ENCODE assay signal across 14 mouse cellular contexts in genomic region chr10:96121249-96122010, GRCm38 (mm10). TPM values are rescaled to one million over a fixed set of nuclear protein-coding genes. Genes with fewer than 3 reads are reported as not detected.
DNase-seq lines count a peak whose midpoint lies in the region; ATAC-seq and TF ChIP-seq lines count a peak whose summit lies in the region.
"Had no signal": no experiment of that assay in that cellular context is flagged by ENCODE, and none has a peak within 500 bp of the region (broad histone marks: within the 10 kb centered on the region; RNA-seq: fewer than 3 reads in every experiment).

No protein-coding gene starts in this region.

- H3K36me3 ChIP-seq in forebrain, embryonic 14.5 days (ENCODE audit: control insufficient read depth, insufficient read depth, low read length) = no peaks in the 10 kb centered on the region
- no peaks in the 10 kb centered on the region for H3K36me3 ChIP-seq in forebrain, embryonic 12.5 days (replicated peaks)
- H3K36me3 ChIP-seq in lung, embryonic 14.5 days (ENCODE audit: insufficient read depth) = no peaks in the 10 kb centered on the region
- H3K36me3 ChIP-seq: heart, embryonic 10.5 days; hindbrain, embryonic 13.5 days; limb, embryonic 15.5 days had no signal

- no peaks in the 10 kb centered on the region for H3K27me3 ChIP-seq in forebrain, embryonic 14.5 days (replicated peaks; ENCODE audit: control insufficient read depth, insufficient read depth, low read length)
- H3K27me3 ChIP-seq in forebrain, embryonic 12.5 days = no peaks in the 10 kb centered on the region
- no peaks in the 10 kb centered on the region for H3K27me3 ChIP-seq in lung, embryonic 14.5 days (ENCODE audit: insufficient read depth, low read length)
- H3K27me3 ChIP-seq: hindbrain, embryonic 13.5 days; limb, embryonic 15.5 days had no signal

- H3K4me2 ChIP-seq in forebrain, embryonic 14.5 days (ENCODE audit: low read length) = no peak overlapping the region
- no peak overlapping the region for H3K4me2 ChIP-seq in forebrain, embryonic 12.5 days
- H3K4me2 ChIP-seq in lung, embryonic 14.5 days = no peak overlapping the region
- H3K4me2 ChIP-seq: hindbrain, embryonic 13.5 days; limb, embryonic 15.5 days had no signal

- no peak overlapping the region for H3K4me3 ChIP-seq in forebrain, embryonic 14.5 days (ENCODE audit: low read depth, low read length)
- no peak overlapping the region for H3K4me3 ChIP-seq in forebrain, embryonic 12.5 days (replicated peaks)
- no peak overlapping the region for H3K4me3 ChIP-seq in lung, embryonic 14.5 days (ENCODE audit: low read depth, low read length)
- no peak overlapping the region for H3K4me3 ChIP-seq in lung, adult 2 months (replicated peaks; ENCODE audit: extremely low read depth, low read depth, low read length)
- H3K4me3 ChIP-seq: heart, embryonic 10.5 days; hindbrain, embryonic 13.5 days; limb, embryonic 15.5 days had no signal

- TF ChIP-seq POLR2A in lung, adult 2 months (IDR thresholded peaks at IDR 0.05; ENCODE audit: borderline replicate concordance, extremely low read depth, low read depth, low read length) = no peak
- TF ChIP-seq POLR2A in brain, embryonic 14.5 days (IDR thresholded peaks at IDR 0.05; ENCODE audit: borderline replicate concordance, extremely low read depth, insufficient read depth, insufficient read length, poor library complexity, severe bottlenecking) = no peak

- intact Hi-C loops in heart, postnatal 25 days (cut with DNase I) = no loop called here

- H3K9ac ChIP-seq in forebrain, embryonic 14.5 days (ENCODE audit: low read length) = no peak overlapping the region
- no peak overlapping the region for H3K9ac ChIP-seq in forebrain, embryonic 12.5 days
- H3K9ac ChIP-seq in lung, embryonic 14.5 days = no peak overlapping the region
- H3K9ac ChIP-seq: hindbrain, embryonic 13.5 days; limb, embryonic 15.5 days had no signal

- no peak overlapping the region for H3K27ac ChIP-seq in forebrain, embryonic 14.5 days (ENCODE audit: low read depth, low read length)
- H3K27ac ChIP-seq in forebrain, embryonic 12.5 days = no peak overlapping the region
- no peak overlapping the region for H3K27ac ChIP-seq in lung, embryonic 14.5 days (ENCODE audit: low read depth)
- H3K27ac ChIP-seq: heart, embryonic 10.5 days; hindbrain, embryonic 13.5 days; limb, embryonic 15.5 days had no signal

- no peaks in the 10 kb centered on the region for H3K9me3 ChIP-seq in forebrain, embryonic 14.5 days (replicated peaks; ENCODE audit: control insufficient read depth, low read length)
- no peaks in the 10 kb centered on the region for H3K9me3 ChIP-seq in forebrain, embryonic 12.5 days
- H3K9me3 ChIP-seq in lung, embryonic 14.5 days (ENCODE audit: low read depth, low read length) = no peaks in the 10 kb centered on the region
- H3K9me3 ChIP-seq: heart, embryonic 10.5 days; hindbrain, embryonic 13.5 days; limb, embryonic 15.5 days had no signal

- peak; percentile 25 for DNase-seq in forebrain, embryonic 14.5 days (ENCODE audit: low spot score)
- DNase-seq in lung, embryonic 14.5 days = peak; percentile 45
- DNase-seq in lung, adult 2 months = no peak
- peak; percentile 58 for DNase-seq in brain, embryonic 14.5 days (ENCODE audit: low read depth)
- DNase-seq in layer of hippocampus, adult 9-10 months (ENCODE audit: low spot score) = peak; percentile 35
- no peak for DNase-seq in spleen, postnatal 4 days (ENCODE audit: low spot score in 2 of 2)
- no peak for DNase-seq in heart, postnatal 25 days (ENCODE audit: low spot score)
- DNase-seq: thymus, postnatal 36 days had no signal

- H3K4me1 ChIP-seq in forebrain, embryonic 14.5 days (ENCODE audit: control insufficient read depth, insufficient read depth, low read length) = no peaks in the 10 kb centered on the region
- H3K4me1 ChIP-seq in forebrain, embryonic 12.5 days = no peaks in the 10 kb centered on the region
- H3K4me1 ChIP-seq in lung, embryonic 14.5 days (ENCODE audit: insufficient read depth) = no peaks in the 10 kb centered on the region
- no peaks in the 10 kb centered on the region for H3K4me1 ChIP-seq in lung, adult 2 months (ENCODE audit: control insufficient read depth, insufficient read depth, low read length)
- H3K4me1 ChIP-seq: heart, embryonic 10.5 days; hindbrain, embryonic 13.5 days had no signal

- TF ChIP-seq CTCF in lung, embryonic 14.5 days (IDR thresholded peaks at IDR 0.05; ENCODE audit: low read depth) = no peak
- TF ChIP-seq CTCF in lung, adult 2 months (IDR thresholded peaks at IDR 0.05; ENCODE audit: insufficient read depth, low read length) = no peak
- TF ChIP-seq CTCF in brain, embryonic 14.5 days (IDR thresholded peaks at IDR 0.05; ENCODE audit: borderline replicate concordance, extremely low read depth, insufficient read depth, insufficient read length) = no peak

- 78% methylated on average over 4 of the region's 4 CpGs for WGBS in forebrain, embryonic 14.5 days
- 71% methylated on average over 4 of the region's 4 CpGs for WGBS in forebrain, embryonic 12.5 days
- 54% methylated on average over 4 of the region's 4 CpGs for WGBS in lung, embryonic 14.5 days
- 51% methylated on average over 4 of the region's 4 CpGs for WGBS in lung, adult 2 months

- ATAC-seq in forebrain, embryonic 14.5 days = no peak
- ATAC-seq in forebrain, embryonic 12.5 days (ENCODE audit: low FRiP score) = no peak
- no peak for ATAC-seq in lung, embryonic 14.5 days (ENCODE audit: insufficient read depth)

RNA-seq across cellular contexts. Expression of gene Gm5426, which starts 15.0 kb away (rescaled TPM):
- not detected in 2 replicates for polyA plus RNA-seq in forebrain, embryonic 14.5 days (2014; fragmentation: Nextera tagmentation; extraction: Ambion mirVana)
- polyA plus RNA-seq in forebrain, embryonic 12.5 days (2016; fragmentation: Nextera tagmentation; extraction: Ambion mirVana) = not detected in 2 replicates
- polyA plus RNA-seq in lung, embryonic 14.5 days (2014; fragmentation: Nextera tagmentation; extraction: Ambion mirVana) = not detected in 2 replicates
- polyA plus RNA-seq in lung, adult 2 months (2012; rRNA removed) = not detected in 2 replicates
- polyA plus RNA-seq in brain, embryonic 14.5 days (2012; rRNA removed) = not detected in 2 replicates
- total RNA-seq in heart, postnatal 25 days (2021) = not detected
- polyA plus RNA-seq: heart, embryonic 10.5 days; hindbrain, embryonic 13.5 days; kidney, embryonic 16.5 days; limb, embryonic 15.5 days; spleen, adult 2 months had no signal

Comparison
In these comparisons a context has a peak if more than half of its experiments do, and no peak if none do; other contexts are left out.
1. DNase-seq: peak in forebrain, embryonic 14.5 days (single experiment), lung, embryonic 14.5 days (single experiment), brain, embryonic 14.5 days (single experiment) and layer of hippocampus, adult 9-10 months (single experiment); none in lung, adult 2 months (single experiment), spleen, postnatal 4 days (0 of 2) and heart, postnatal 25 days (single experiment).